Mouse (Mus musculus): Measurements from ENCODE around the gene Cd180. TPM values are rescaled to one million over a fixed set of nuclear protein-coding genes. Genes with fewer than 3 reads are reported as not detected.
"Not testable (repeated sequence)": the region's sequence is repeated elsewhere in the genome, so short reads cannot be mapped to it uniquely, and the experiment has no call there.

Cd180 gene
- total RNA-seq, 2 experiments from 2014 or later = 1.6 to 2.2 TPM

DNA sequence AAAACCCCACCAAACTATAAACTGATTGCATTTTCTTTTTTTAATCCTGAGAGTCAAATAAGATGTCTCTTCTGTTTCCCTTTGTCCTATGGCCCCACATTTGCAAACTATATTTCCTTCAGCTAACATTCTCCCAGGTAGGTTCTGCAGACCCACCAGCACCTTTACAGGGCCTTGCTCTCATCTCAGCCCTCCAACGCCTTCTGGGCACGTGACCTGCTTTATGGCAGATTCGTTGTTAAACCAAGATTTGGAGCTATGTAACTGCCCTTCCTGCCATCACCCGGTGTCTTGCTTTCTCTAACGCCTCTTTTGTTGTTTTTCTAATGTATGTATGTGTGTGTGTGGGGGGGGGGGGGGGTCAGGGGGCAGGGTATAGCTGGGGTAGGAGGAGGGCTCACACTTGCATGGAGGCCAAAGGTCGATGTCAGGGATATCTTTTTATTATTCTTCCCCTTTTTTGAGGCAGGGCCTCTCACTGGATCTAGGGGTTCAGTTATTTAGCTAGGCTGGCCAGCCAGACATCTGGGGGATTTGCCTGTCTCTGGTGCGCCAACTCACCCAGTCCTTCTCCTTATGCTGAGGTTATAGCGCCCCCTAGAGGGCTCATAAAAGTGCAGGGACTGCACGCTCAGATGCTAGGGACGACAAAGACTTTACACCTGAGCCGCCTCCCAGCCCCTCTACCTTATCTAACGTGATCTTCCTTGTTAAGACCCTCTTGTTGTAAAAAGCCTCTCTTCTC, 28.3 kb upstream of the Cd180 start:
- TF ChIP-seq CTCF (IDR thresholded peaks at IDR 0.05) = peak; percentile 68
- no peak overlapping the region for H3K27ac ChIP-seq
- H3K4me3 ChIP-seq = no peak overlapping the region
- intact Hi-C loops (cut with DNase I) = no loop called here
- DNase-seq (ENCODE audit: extremely low spot score in 1 of 2, low spot score in 2 of 2) = peak; percentile 42 to 53

GRCm38 (mm10) chr13:102665588-102666232, 27.6 kb upstream of the Cd180 start:
- no peak for DNase-seq (ENCODE audit: extremely low spot score in 1 of 2, low spot score in 2 of 2)
- intact Hi-C loops (cut with DNase I) = no loop called here

DNA sequence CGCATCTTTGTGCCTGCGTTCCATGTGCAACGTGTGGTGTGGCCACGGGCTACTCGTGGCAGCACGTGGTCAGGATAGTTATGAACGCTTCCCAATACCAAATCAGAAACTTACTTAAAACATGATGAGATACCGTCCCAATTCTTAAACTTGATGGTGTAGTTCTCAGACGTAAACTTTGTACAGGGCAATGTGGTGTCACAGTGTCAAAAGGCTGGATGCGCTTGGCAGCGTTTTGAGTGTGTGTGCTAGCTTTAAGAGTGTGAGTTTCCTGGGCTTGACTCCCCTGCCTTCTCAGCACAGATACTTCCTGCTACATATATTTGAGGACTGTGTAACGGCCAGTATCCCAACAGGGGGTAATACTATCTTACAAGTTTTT, 27.1 kb upstream of the Cd180 start:
- no peak for DNase-seq (ENCODE audit: extremely low spot score in 1 of 2, low spot score in 2 of 2)
- intact Hi-C loops (cut with DNase I) = no loop called here
- Histone ChIP-seq H3K27ac (no peak overlapping the region), H3K4me3 (no peak overlapping the region)
- no peak for TF ChIP-seq CTCF (IDR thresholded peaks at IDR 0.05)

More at GRCm38 (mm10) chr13:102665588-102666232, 27.6 kb upstream of the Cd180 start:
- TF ChIP-seq CTCF (IDR thresholded peaks at IDR 0.05) = no peak
- no peak overlapping the region for H3K27ac ChIP-seq
- H3K4me3 ChIP-seq = 0 out of 2 replicates have a peak overlapping the region, but pooled peaks have one; percentile 0

DNA sequence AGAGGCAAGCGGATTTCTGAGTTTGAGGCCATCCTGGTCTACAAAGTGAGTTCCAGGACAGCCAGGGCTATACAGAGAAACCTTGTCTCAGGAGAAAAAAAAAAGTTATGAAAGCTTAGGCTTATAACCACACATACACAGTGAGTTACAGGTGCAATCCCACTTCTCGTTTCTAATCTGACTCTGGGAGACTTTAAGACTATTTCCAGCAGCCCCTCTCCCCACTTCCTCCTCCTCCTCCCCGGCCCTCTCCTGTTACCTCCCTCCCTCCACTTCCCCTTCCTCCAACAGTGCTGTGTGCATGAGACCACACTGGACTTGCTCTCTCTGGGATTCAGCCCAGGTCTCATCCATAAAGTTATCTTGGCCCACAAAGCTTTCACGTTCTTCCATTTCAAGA, 26.6 kb upstream of the Cd180 start:
- Histone ChIP-seq H3K27ac (no peak overlapping the region), H3K4me3 (no peak overlapping the region)
- no peak for DNase-seq (ENCODE audit: extremely low spot score in 1 of 2, low spot score in 2 of 2)
- no peak for TF ChIP-seq CTCF (IDR thresholded peaks at IDR 0.05)
- intact Hi-C loops (cut with DNase I) = no loop called here

- intact Hi-C loops (cut with DNase I) = no loop called here
- no peak for DNase-seq (ENCODE audit: extremely low spot score in 1 of 2, low spot score in 2 of 2)
- Histone ChIP-seq H3K27ac (no peak overlapping the region), H3K4me3 (no peak overlapping the region)
- TF ChIP-seq CTCF (IDR thresholded peaks at IDR 0.05) = no peak
Measured at GRCm38 (mm10) chr13:102667401-102667800, 26.0 kb upstream of the Cd180 start.

DNA sequence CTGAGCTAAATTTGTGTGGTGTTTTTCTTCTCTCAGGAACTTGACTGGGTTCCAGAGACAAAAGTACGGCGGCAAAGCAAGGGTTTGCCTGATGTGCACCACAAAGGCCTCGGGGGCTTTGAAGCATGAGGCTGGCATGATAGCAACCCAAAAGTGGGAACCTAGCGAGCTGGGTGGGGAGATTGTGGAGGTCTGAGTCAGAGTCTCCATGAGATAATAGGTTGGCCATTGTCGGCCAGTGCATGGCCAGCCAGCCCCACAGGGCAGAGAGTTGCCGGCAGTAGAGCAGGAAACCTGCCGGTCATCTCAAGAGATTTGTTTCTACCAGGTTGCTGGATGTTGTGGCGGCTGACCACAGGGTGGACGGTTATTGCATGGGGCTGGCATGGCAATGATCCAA, 25.5 kb upstream of the Cd180 start:
- no peak for TF ChIP-seq CTCF (IDR thresholded peaks at IDR 0.05)
- H3K27ac ChIP-seq = no peak overlapping the region
- intact Hi-C loops (cut with DNase I) = no loop called here

GRCm38 (mm10) chr13:102668933-102669332, 24.4 kb upstream of the Cd180 start:
- intact Hi-C loops (cut with DNase I) = no loop called here
- no peak for TF ChIP-seq CTCF (IDR thresholded peaks at IDR 0.05)
- no peak for DNase-seq (ENCODE audit: extremely low spot score in 1 of 2, low spot score in 2 of 2)
- Histone ChIP-seq H3K27ac (no peak overlapping the region), H3K4me3 (no peak overlapping the region)

More for the DNA sequence above, 25.5 kb upstream of the Cd180 start:
- no peak for DNase-seq (ENCODE audit: extremely low spot score in 1 of 2, low spot score in 2 of 2)
- no peak overlapping the region for H3K4me3 ChIP-seq

GRCm38 (mm10) chr13:102669522-102670256, 23.7 kb upstream of the Cd180 start:
- no peak overlapping the region for H3K4me3 ChIP-seq
- no peak overlapping the region for H3K27ac ChIP-seq
- intact Hi-C loops (cut with DNase I) = no loop called here
- TF ChIP-seq CTCF (IDR thresholded peaks at IDR 0.05) = no peak
- DNase-seq (ENCODE audit: extremely low spot score in 1 of 2, low spot score in 2 of 2) = no peak

DNA sequence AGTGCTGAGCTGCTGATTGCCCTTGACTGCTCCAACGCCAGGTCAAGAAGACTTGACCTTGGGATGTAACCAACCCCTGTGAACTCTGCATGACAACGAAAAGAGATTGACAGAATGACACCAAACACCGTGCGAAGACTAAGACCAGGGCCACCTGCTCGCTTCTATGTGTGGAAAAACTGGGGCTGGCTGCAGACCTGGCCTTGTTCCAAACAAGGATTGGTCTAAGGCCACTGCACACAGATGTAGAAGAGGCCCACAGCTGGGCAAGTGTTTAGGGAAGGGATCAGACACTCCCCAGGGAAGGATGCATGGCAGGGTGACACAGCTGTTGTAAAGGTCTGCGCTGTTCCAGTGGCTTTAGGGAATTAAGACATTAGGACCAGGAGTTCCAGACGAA, 22.9 kb upstream of the Cd180 start:
- Histone ChIP-seq H3K27ac (no peak overlapping the region), H3K4me3 (no peak overlapping the region)
- TF ChIP-seq CTCF (IDR thresholded peaks at IDR 0.05) = no peak
- no peak for DNase-seq (ENCODE audit: extremely low spot score in 1 of 2, low spot score in 2 of 2)
- intact Hi-C loops (cut with DNase I) = no loop called here

DNA sequence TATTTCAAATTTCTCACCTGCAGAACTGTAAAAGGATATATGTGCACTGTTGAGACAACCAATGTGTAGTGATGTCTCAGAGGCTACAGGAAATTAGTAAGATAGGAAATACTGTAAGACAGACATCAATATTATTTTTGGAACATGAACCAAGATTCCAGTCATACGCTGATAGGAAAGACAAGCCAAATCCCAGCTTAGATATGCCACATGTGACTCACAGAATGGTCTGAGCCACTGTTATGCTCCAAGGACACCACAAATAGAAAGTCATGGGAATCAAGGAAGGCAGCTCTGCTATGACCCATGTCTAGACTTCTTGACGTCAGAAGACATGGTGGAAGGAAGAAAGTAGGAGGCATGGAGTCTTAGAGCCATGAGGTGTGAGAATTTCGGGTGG, 19.3 kb upstream of the Cd180 start:
- H3K27ac ChIP-seq = no peak overlapping the region
- no peak overlapping the region for H3K4me3 ChIP-seq
- TF ChIP-seq CTCF (IDR thresholded peaks at IDR 0.05) = no peak
- intact Hi-C loops (cut with DNase I) = loop anchor here (2.0 kb wide), 1 partner anchor 449 kb away; no protein-coding TSS in a partner anchor
- no peak for DNase-seq (ENCODE audit: extremely low spot score in 1 of 2, low spot score in 2 of 2)

- not testable (repeated sequence) for H3K4me3 ChIP-seq
Measured at GRCm38 (mm10) chr13:102677602-102678001, 15.8 kb upstream of the Cd180 start.

DNA sequence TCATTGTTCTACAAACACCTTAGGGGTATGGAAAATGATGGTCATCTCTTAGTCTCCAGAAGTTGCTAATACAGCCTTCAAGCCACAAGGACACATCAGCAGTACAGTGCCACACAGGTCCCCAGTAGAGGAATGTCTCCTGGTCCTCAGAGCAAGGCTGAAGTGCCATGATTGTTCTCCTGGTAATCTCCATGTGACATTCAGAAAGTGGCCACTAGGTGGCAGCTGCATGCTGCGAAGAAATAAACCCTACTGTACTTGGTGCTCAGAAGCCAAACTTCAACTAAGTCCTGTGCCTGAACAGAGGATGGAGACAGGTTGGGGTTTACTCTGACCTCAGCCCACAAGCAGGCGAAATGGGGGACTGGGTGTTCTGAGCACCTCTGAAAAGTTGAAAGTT, 14.9 kb upstream of the Cd180 start:
- peak; percentile 90 for TF ChIP-seq CTCF (IDR thresholded peaks at IDR 0.05)
- no peak overlapping the region for H3K27ac ChIP-seq
- intact Hi-C loops (cut with DNase I) = loop anchor here (1.0 kb wide), 1 partner anchor 67 kb away; no protein-coding TSS in a partner anchor
- H3K4me3 ChIP-seq = no peak overlapping the region
- peak; percentile 78 to 81 for DNase-seq (ENCODE audit: extremely low spot score in 1 of 2, low spot score in 2 of 2)

More at GRCm38 (mm10) chr13:102677602-102678001, 15.8 kb upstream of the Cd180 start:
- H3K27ac ChIP-seq; DNase-seq (ENCODE audit: extremely low spot score in 1 of 2, low spot score in 2 of 2): not testable (repeated sequence)
- intact Hi-C loops (cut with DNase I) = loop anchor here (1.0 kb wide), 1 partner anchor 68 kb away; no protein-coding TSS in a partner anchor

Measured in left cerebral cortex, adult 2 months (tissue).